Mouse (Mus musculus): ENCODE data around the gene Gm17660. TPM values are rescaled to one million over a fixed set of nuclear protein-coding genes. Genes with fewer than 3 reads are reported as not detected.
A peak's percentile ranks its signal among the peaks of the same experiment; 100 is the strongest.

Gm17660 gene
- polyA plus RNA-seq, 1 experiment from 2014 or later, result not detected

DNA sequence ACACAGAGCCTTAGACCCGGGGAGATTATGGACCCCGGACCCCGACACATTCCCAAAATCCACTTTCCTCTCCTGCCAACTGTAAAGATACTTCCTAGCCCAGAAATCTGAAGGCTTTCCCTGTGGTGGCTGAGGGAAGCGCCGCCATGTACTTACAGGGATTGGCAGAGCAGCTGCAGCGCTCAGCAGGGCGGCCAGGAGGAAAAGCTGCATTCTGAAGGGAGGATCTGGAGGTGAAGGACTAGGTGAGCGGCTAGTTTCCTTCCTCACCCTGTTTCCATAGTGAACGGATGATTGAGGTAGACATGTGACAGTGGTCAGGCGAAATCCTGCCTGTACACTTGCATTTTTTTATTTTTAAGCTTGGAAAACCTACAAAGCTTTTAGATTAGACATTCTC is 1.0 kb downstream of the Gm17660 start:
- DNase-seq (ENCODE audit: low spot score), result peak; percentile 34
- Histone ChIP-seq H3K9ac (ENCODE audit: low read length) (no peak overlapping the region), H3K9me3 (ENCODE audit: control insufficient read depth, low read length) (no peaks in the 10 kb centered on the region), H3K4me2 (replicated peaks; ENCODE audit: low read depth) (no peak overlapping the region), H3K36me3 (ENCODE audit: control insufficient read depth, insufficient read depth, low read length) (no peaks in the 10 kb centered on the region), H3K27me3 (ENCODE audit: control insufficient read depth, insufficient read depth, low read length) (no peaks in the 10 kb centered on the region), H3K27ac (replicated peaks) (no peak overlapping the region), H3K4me3 (ENCODE audit: low read depth, low read length) (no peak overlapping the region), H3K4me1 (replicated peaks; ENCODE audit: control insufficient read depth, insufficient read depth) (0 out of 2 replicates have a peak, but pooled peaks cover 2% of the 10 kb centered on the region)
- no peak for TF ChIP-seq EP300 (optimal IDR thresholded peaks at IDR 0.05)
- no peak for TF ChIP-seq CTCF (IDR thresholded peaks at IDR 0.05; ENCODE audit: low read depth)
- ATAC-seq (ENCODE audit: low FRiP score, low TSS enrichment), result no peak
- 25% methylated on average over 10 of the region's 10 CpGs for WGBS

DNA sequence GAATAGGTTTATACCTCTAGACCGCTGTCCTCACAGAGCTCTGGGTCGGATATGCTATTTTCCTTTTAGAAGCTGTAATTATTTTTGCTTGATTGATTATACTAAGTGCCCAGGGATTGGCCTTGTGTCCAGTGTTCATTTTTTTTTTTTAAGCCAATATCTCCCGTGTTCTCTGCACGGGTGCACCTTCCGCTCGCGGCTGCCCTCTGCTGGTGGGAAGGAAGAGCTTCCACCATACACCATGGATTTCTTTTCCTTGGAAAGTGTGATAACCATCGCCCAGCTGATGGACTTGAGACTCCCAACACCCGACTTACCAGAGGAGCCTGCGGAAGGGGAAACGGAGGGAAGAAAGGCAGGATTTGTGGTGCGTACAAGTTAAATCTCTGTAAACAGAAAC is 3.0 kb downstream of the Gm17660 start:
- H3K9ac ChIP-seq (ENCODE audit: low read length), result no peak overlapping the region
- H3K4me2 ChIP-seq (replicated peaks; ENCODE audit: low read depth), result 0 out of 2 replicates have a peak overlapping the region, but pooled peaks have one; percentile 11
- ATAC-seq (ENCODE audit: low FRiP score, low TSS enrichment) (peak; percentile 68), DNase-seq (ENCODE audit: low spot score) (peak; percentile 76)
- whole genome bisulfite sequencing, result 23% methylated on average over 12 of the region's 12 CpGs
- TF ChIP-seq CTCF (IDR thresholded peaks at IDR 0.05; ENCODE audit: low read depth), result peak; percentile 90
- TF ChIP-seq EP300 (optimal IDR thresholded peaks at IDR 0.05), result no peak
- no peaks in the 10 kb centered on the region for H3K9me3 ChIP-seq (ENCODE audit: control insufficient read depth, low read length)
- no peak overlapping the region for H3K4me3 ChIP-seq (ENCODE audit: low read depth, low read length)
- no peak overlapping the region for H3K27ac ChIP-seq (replicated peaks)
- no peaks in the 10 kb centered on the region for H3K27me3 ChIP-seq (ENCODE audit: control insufficient read depth, insufficient read depth, low read length)
- H3K36me3 ChIP-seq (ENCODE audit: control insufficient read depth, insufficient read depth, low read length), result no peaks in the 10 kb centered on the region
- H3K4me1 ChIP-seq (replicated peaks; ENCODE audit: control insufficient read depth, insufficient read depth), result 0 out of 2 replicates have a peak, but pooled peaks cover 2% of the 10 kb centered on the region

DNA sequence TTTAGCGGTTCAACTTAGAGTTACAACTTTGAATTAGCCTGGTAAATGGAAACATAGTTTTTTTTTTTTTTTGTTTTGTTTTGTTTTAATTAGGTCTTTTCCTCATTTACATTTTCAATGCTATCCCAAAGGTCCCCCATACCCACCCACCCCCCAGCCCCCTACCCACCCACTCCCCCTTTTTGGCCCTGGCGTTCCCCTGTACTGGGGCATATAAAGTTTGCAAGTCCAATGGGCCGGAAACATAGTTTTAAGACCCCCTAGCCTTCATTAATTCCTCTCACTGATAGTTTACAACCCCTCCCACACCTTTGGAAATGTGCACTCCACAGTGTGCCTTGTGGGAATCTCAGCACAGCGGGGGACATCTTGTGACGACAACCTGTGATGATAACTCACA is 3.8 kb downstream of the Gm17660 start:
- ATAC-seq (ENCODE audit: low FRiP score, low TSS enrichment) (peak; percentile 87), DNase-seq (ENCODE audit: low spot score) (no peak)
- H3K4me2 ChIP-seq (replicated peaks; ENCODE audit: low read depth), result no peak overlapping the region
- H3K27ac ChIP-seq (replicated peaks), result no peak overlapping the region
- no peak overlapping the region for H3K4me3 ChIP-seq (ENCODE audit: low read depth, low read length)
- H3K36me3 ChIP-seq (ENCODE audit: control insufficient read depth, insufficient read depth, low read length), result no peaks in the 10 kb centered on the region
- TF ChIP-seq CTCF (IDR thresholded peaks at IDR 0.05; ENCODE audit: low read depth) (no peak), EP300 (optimal IDR thresholded peaks at IDR 0.05) (no peak)
- H3K27me3 ChIP-seq (ENCODE audit: control insufficient read depth, insufficient read depth, low read length), result no peaks in the 10 kb centered on the region
- H3K9ac ChIP-seq (ENCODE audit: low read length), result no peak overlapping the region
- H3K9me3 ChIP-seq (ENCODE audit: control insufficient read depth, low read length), result no peaks in the 10 kb centered on the region
- 0 out of 2 replicates have a peak, but pooled peaks cover 2% of the 10 kb centered on the region for H3K4me1 ChIP-seq (replicated peaks; ENCODE audit: control insufficient read depth, insufficient read depth)
- WGBS, result 90% methylated on average over 5 of the region's 5 CpGs

DNA sequence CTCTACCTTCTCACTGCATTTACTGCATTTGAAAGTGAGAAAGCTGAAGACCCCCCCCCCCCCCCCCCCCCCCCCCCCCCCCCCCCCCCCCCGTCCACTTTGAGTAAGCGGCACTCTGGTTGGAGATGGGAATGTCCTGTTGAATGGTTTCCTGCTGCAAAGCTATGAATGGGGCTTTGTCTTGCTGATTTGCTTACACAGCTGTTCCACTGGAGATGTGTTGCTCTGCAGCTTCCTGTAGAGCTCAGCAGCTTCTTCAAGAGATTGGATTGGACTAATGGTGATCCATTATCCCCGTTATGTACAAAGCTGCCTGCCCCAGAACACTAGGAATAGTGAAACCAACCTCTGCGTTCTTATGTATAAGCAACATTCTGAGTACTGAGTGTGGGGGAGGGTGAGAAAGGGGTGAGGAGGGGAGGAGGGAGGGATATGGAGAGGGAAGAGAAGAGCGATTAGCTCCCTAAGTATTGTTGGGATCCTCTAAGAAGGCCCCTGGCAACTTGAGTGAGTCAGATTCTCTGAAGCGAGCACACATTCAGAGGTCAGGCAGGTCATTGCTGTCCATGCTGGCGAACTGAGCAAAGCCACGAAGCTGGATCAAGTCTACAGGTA is 5.0 kb downstream of the Gm17660 start:
- Histone ChIP-seq H3K27ac (replicated peaks) (peak overlapping the region; percentile 49; the same call in 1 of the 2 replicates), H3K4me2 (replicated peaks; ENCODE audit: low read depth) (0 out of 2 replicates have a peak overlapping the region, but pooled peaks have one; percentile 14)
- no peak for DNase-seq (ENCODE audit: low spot score)

DNA sequence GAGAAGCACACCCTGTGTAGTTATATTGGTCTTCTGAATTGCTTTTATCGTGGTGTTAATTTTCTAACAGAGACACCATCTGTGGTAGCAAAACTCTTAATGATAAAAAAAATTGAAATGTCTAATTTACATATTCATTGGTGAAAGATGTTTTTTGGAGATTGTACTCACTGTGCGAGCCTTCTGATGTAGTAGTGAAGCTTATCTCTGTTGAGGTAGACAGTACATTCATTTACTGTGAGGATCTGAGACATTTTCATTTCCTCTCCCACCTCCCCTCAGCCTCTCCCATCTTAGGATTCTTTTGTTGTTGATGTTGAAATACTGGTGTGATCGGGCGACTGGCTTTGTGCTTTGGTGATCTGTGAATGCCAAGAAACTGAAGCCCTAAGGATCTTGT is 6.4 kb downstream of the Gm17660 start:
- H3K27me3 ChIP-seq (ENCODE audit: control insufficient read depth, insufficient read depth, low read length), result no peaks in the 10 kb centered on the region

More for the DNA sequence above, 5.0 kb downstream of the Gm17660 start:
- H3K4me1 ChIP-seq (replicated peaks; ENCODE audit: control insufficient read depth, insufficient read depth), result 0 out of 2 replicates have a peak, but pooled peaks cover 2% of the 10 kb centered on the region
- no peaks in the 10 kb centered on the region for H3K27me3 ChIP-seq (ENCODE audit: control insufficient read depth, insufficient read depth, low read length)
- TF ChIP-seq CTCF (IDR thresholded peaks at IDR 0.05; ENCODE audit: low read depth) (no peak), EP300 (optimal IDR thresholded peaks at IDR 0.05) (no peak)
- WGBS, result 25% methylated on average over 6 of the region's 8 CpGs
- H3K9me3 ChIP-seq (ENCODE audit: control insufficient read depth, low read length), result no peaks in the 10 kb centered on the region
- H3K4me3 ChIP-seq (ENCODE audit: low read depth, low read length), result no peak overlapping the region
- peak; percentile 91 for ATAC-seq (ENCODE audit: low FRiP score, low TSS enrichment)
- H3K9ac ChIP-seq (ENCODE audit: low read length), result no peak overlapping the region
- H3K36me3 ChIP-seq (ENCODE audit: control insufficient read depth, insufficient read depth, low read length), result no peaks in the 10 kb centered on the region

DNA sequence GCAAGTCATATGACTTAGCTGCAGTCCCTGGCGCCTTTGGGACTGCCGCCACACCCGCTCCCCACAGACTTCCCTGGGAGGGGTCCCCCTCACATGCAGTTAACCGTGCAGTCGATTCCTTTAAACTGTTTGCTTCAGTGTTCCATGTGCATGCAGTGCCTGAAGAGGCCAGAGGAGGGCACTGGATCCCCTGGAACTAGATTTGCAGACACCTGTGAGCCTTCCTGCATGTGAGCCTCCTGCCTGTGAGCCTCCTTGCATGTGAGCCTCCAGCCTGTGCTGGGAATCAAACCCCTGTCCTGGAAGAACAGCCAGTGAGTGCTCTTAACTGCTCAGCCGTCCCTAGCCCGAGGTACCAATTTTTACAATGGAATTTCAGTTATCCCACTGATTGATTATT is 8.7 kb downstream of the Gm17660 start:
- no peak for ATAC-seq (ENCODE audit: low FRiP score, low TSS enrichment)
- no peaks in the 10 kb centered on the region for H3K9me3 ChIP-seq (ENCODE audit: control insufficient read depth, low read length)
- H3K4me3 ChIP-seq (ENCODE audit: low read depth, low read length), result no peak overlapping the region
- peak; percentile 52 for DNase-seq (ENCODE audit: low spot score)
- H3K36me3 ChIP-seq (ENCODE audit: control insufficient read depth, insufficient read depth, low read length), result no peaks in the 10 kb centered on the region
- WGBS, result 86% methylated on average over 7 of the region's 7 CpGs
- TF ChIP-seq CTCF (IDR thresholded peaks at IDR 0.05; ENCODE audit: low read depth), result peak; percentile 75
- no peak for TF ChIP-seq EP300 (optimal IDR thresholded peaks at IDR 0.05)
- no peaks in the 10 kb centered on the region for H3K27me3 ChIP-seq (ENCODE audit: control insufficient read depth, insufficient read depth, low read length)
- no peak overlapping the region for H3K9ac ChIP-seq (ENCODE audit: low read length)
- no peak overlapping the region for H3K4me2 ChIP-seq (replicated peaks; ENCODE audit: low read depth)
- no peaks in the 10 kb centered on the region for H3K4me1 ChIP-seq (replicated peaks; ENCODE audit: control insufficient read depth, insufficient read depth)
- no peak overlapping the region for H3K27ac ChIP-seq (replicated peaks)

More for the DNA sequence above, 6.4 kb downstream of the Gm17660 start:
- no peak for DNase-seq (ENCODE audit: low spot score)
- H3K4me3 ChIP-seq (ENCODE audit: low read depth, low read length), result no peak overlapping the region
- H3K4me2 ChIP-seq (replicated peaks; ENCODE audit: low read depth), result no peak overlapping the region
- 0 out of 2 replicates have a peak, but pooled peaks cover 2% of the 10 kb centered on the region for H3K4me1 ChIP-seq (replicated peaks; ENCODE audit: control insufficient read depth, insufficient read depth)
- H3K9me3 ChIP-seq (ENCODE audit: control insufficient read depth, low read length), result no peaks in the 10 kb centered on the region
- H3K9ac ChIP-seq (ENCODE audit: low read length), result no peak overlapping the region
- ATAC-seq (ENCODE audit: low FRiP score, low TSS enrichment), result no peak
- TF ChIP-seq CTCF (IDR thresholded peaks at IDR 0.05; ENCODE audit: low read depth), result no peak
- no peak for TF ChIP-seq EP300 (optimal IDR thresholded peaks at IDR 0.05)
- no peaks in the 10 kb centered on the region for H3K36me3 ChIP-seq (ENCODE audit: control insufficient read depth, insufficient read depth, low read length)
- H3K27ac ChIP-seq (replicated peaks), result no peak overlapping the region
- 65% methylated on average over 4 of the region's 4 CpGs for WGBS
